Mouse (Mus musculus) intestine, embryonic 14.5 days (tissue): ENCODE data around the gene Cttnbp2nl. TPM values are rescaled to one million over a fixed set of nuclear protein-coding genes. Genes with fewer than 3 reads are reported as not detected.

Experiments used
- ATAC-seq: fragments of 200-750 bp; cut with Nextera tagmentation; replicated peaks from 2 replicates; pipeline ENCODE4 v1.8.0; 2017; ENCODE audit warnings: low read depth, moderate number of reproducible peaks, moderate TSS enrichment, moderate library complexity; ENCODE audit not compliant: low FRiP score, low TSS enrichment
- DNase-seq: peaks from one replicate; pipeline ENCODE4 v3.0.0-alpha.2; 2018; ENCODE audit warnings: low spot score
- H3K27ac ChIP-seq: fragments of 300-500 bp; sonication (generic); 2 replicates; pipeline ENCODE4 v1.5.1; 2014; ENCODE audit warnings: low read depth, mild to moderate bottlenecking, control low read depth
- H3K27me3 ChIP-seq: fragments of 300-500 bp; sonication (generic); replicated peaks from 2 replicates; pipeline ENCODE4 v1.6.1; 2014; ENCODE audit warnings: low read length, control low read depth; ENCODE audit not compliant: control insufficient read depth, insufficient read depth
- H3K36me3 ChIP-seq: fragments of 300-500 bp; sonication (generic); 2 replicates; pipeline ENCODE4 v1.6.1; 2014; ENCODE audit warnings: low read length, control low read depth; ENCODE audit not compliant: control insufficient read depth, insufficient read depth
- H3K4me1 ChIP-seq: fragments of 300-500 bp; sonication (generic); replicated peaks from 2 replicates; pipeline ENCODE4 v1.6.1; 2014; ENCODE audit warnings: low read length, control low read depth, mixed read lengths; ENCODE audit not compliant: control insufficient read depth, insufficient read depth
- H3K4me2 ChIP-seq: fragments of 300-500 bp; sonication (generic); 2 replicates; pipeline ENCODE4 v1.6.1; 2014; ENCODE audit warnings: low read length
- H3K4me3 ChIP-seq: fragments of 300-500 bp; sonication (generic); 2 replicates; pipeline ENCODE4 v1.5.1; 2014; ENCODE audit warnings: low read depth, low read length, control low read depth, mixed read lengths
- H3K9ac ChIP-seq: fragments of 300-500 bp; sonication (generic); 2 replicates; pipeline ENCODE4 v1.6.1; 2014; ENCODE audit warnings: mild to moderate bottlenecking, low read length
- H3K9me3 ChIP-seq: fragments of 300-500 bp; sonication (generic); 2 replicates; pipeline ENCODE4 v1.6.1; 2016; ENCODE audit warnings: low read length, control low read depth; ENCODE audit not compliant: control insufficient read depth
- WGBS: fragments of 180-500 bp; shearing (Covaris S2); extraction: QIAGEN DNeasy Blood & Tissue Kit; methylation state at CpG from one replicate; pipeline ENCODE4 v1.1.7; 2014; 5-methylcytosine and 5-hydroxymethylcytosine counted together
- polyA plus RNA-seq: library from polyadenylated mRNA; unstranded; fragments of >200 nt; fragmentation: Nextera tagmentation; extraction: Ambion mirVana; gene quantifications from 2 replicates; pipeline ENCODE4 v1.2.1, GENCODE M21; 2014

Gene Cttnbp2nl
- polyA plus RNA-seq, 1 experiment from 2014 or later: 23.6 TPM

DNA sequence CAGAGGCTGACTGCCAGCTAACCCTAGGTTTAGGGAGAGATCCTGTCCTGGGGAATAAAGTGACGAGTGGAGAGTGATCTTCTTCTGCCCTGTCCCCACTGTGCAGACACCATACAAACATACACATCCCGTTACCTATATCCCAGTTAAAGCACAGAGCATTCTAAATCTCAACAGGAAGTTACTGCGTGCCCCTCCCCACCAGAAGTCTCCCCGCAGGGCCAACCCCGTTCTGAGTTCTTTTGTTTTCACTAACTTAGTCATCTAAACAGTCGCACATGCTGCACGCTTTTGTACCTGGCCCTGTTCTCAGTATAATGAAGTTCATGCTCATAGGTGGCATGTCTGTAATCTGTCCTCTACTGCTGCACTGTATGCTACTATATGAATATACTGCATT lies 36.7 kb downstream of the Cttnbp2nl start:
- Histone ChIP-seq H3K9me3 (no peaks in the 10 kb centered on the region), H3K27me3 (no peaks in the 10 kb centered on the region), H3K36me3 (peaks cover 6% of the 10 kb centered on the region), H3K9ac (no peak overlapping the region), H3K4me1 (peaks cover 8% of the 10 kb centered on the region), H3K27ac (no peak overlapping the region), H3K4me3 (no peak overlapping the region), H3K4me2 (no peak overlapping the region)
- DNase-seq (no peak), ATAC-seq (no peak)
- WGBS: 63% methylated on average over 7 of the region's 7 CpGs

DNA sequence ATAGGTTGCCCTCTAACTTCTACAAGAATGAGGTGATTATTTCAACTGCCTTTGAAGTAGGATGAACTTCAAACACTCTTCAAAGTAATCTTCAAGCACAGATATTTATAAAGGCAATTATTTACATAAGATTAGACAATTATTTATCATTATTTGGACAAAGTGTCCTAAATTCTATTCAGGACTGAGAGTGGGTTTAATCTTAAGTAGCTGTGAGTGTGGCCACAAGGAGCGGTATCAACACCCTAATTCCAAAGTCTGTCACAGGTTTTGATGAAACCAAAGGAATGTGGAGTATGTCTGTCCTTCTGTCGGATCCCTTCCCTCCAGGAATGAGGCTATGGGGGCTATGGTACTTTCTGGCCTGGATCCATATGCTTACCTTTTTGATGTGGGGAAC lies 38.0 kb downstream of the Cttnbp2nl start:
- H3K4me3 ChIP-seq: no peak overlapping the region
- DNase-seq (no peak), ATAC-seq (no peak)
- H3K9me3 ChIP-seq: no peaks in the 10 kb centered on the region
- no peak overlapping the region for H3K9ac ChIP-seq
- H3K27ac ChIP-seq: no peak overlapping the region
- no peaks in the 10 kb centered on the region for H3K4me1 ChIP-seq
- H3K36me3 ChIP-seq: peaks cover 19% of the 10 kb centered on the region
- H3K4me2 ChIP-seq: no peak overlapping the region
- H3K27me3 ChIP-seq: no peaks in the 10 kb centered on the region
- WGBS: 52% methylated on average over 2 of the region's 2 CpGs

DNA sequence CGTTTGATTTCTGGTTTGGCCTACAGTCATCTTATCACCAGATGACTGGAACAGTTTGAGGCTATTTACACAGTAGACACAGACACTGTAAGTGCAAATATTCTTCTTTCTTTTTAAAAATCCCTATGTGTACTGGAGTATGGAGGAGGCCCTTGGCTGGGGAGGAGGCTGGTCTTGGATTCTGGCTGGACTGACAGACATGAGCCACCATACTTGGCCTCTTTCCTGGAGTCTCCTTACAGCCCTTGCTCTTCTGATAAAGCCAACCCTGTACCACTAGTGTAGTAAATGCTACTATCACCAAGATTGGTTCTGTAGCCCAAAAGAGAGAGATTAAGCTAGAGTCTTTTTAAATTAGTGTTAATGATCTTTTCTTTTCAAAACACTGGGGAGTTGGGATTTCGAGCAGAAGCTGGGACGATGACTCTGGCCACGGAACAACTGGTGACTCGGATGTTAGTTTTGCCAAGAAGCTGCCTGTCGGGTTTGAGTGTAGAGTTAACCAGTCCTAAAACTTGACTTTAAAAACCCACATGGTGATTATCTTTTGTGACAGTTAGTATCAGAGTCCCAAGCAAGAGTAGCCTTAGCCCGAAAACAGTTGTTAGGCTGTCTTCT lies 40.1 kb downstream of the Cttnbp2nl start:
- H3K36me3 ChIP-seq: peaks cover 33% of the 10 kb centered on the region
- ATAC-seq: no peak
- H3K4me3 ChIP-seq: no peak overlapping the region
- H3K9ac ChIP-seq: no peak overlapping the region
- DNase-seq: no peak
- 90% methylated on average over 7 of the region's 7 CpGs for whole genome bisulfite sequencing
- no peak overlapping the region for H3K4me2 ChIP-seq
- H3K27ac ChIP-seq: no peak overlapping the region
- H3K9me3 ChIP-seq: no peaks in the 10 kb centered on the region
- no peaks in the 10 kb centered on the region for H3K4me1 ChIP-seq
- H3K27me3 ChIP-seq: no peaks in the 10 kb centered on the region

DNA sequence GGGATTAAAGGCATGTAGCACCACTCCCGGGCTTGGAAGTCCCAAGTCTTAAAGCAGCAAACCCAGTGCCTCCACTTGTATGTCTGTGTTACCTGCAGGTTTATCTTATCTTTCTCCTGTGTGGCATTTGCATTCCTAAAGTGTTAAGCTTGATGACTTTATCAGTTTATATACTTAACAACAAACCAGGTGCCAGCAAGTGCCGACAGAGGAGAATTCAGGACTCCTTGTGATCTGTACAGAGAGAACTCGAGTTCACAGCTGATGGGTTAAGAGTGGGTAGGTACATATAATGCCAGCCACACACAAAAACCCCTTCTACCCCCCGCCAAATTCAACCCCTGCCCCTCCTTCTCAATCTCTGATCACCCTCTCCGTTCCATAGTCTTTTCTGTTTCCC lies 41.1 kb downstream of the Cttnbp2nl start:
- Histone ChIP-seq H3K4me3 (no peak overlapping the region), H3K36me3 (peaks cover 43% of the 10 kb centered on the region), H3K4me1 (no peaks in the 10 kb centered on the region), H3K9me3 (no peaks in the 10 kb centered on the region), H3K27me3 (no peaks in the 10 kb centered on the region), H3K4me2 (no peak overlapping the region), H3K27ac (no peak overlapping the region), H3K9ac (no peak overlapping the region)
- ATAC-seq (no peak), DNase-seq (no peak)
- WGBS: 78% methylated on average over 5 of the region's 5 CpGs

DNA sequence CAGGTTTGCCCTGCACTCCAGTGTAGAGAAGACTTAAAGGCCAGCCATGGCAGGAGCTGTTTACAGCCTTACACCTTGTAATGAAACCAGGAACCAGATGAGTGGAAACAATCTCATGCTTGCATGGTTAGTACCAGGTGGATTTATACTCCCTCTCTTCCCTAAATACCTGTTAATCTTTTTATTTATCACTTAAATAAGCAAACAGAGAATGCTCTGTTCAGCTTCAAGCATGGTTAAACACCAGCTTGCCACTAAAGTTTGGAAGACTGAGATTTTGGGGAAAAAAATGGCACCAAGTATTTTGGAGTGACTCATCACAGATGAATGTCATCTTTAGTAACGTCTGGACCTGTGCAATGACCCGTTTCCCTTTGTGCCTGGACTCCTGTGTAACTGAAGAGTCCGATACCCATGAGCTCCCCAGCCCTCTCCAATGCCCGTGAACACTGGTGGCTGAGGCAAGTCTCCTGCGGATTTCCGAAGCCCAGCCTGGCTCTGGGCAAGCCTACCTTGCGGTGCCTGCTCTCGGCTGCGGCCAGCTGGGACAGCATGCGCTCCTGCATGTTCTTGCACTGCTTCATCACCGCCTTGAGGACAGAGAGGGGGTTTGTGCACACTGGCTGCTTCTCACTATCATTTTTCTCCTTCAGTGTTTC lies 42.1 kb downstream of the Cttnbp2nl start:
- Histone ChIP-seq H3K36me3 (peaks cover 53% of the 10 kb centered on the region), H3K27me3 (no peaks in the 10 kb centered on the region), H3K4me1 (no peaks in the 10 kb centered on the region), H3K4me3 (no peak overlapping the region), H3K4me2 (no peak overlapping the region), H3K9ac (no peak overlapping the region), H3K27ac (no peak overlapping the region), H3K9me3 (no peaks in the 10 kb centered on the region)
- DNase-seq (no peak), ATAC-seq (no peak)
- 89% methylated on average over 11 of the region's 11 CpGs for WGBS

DNA sequence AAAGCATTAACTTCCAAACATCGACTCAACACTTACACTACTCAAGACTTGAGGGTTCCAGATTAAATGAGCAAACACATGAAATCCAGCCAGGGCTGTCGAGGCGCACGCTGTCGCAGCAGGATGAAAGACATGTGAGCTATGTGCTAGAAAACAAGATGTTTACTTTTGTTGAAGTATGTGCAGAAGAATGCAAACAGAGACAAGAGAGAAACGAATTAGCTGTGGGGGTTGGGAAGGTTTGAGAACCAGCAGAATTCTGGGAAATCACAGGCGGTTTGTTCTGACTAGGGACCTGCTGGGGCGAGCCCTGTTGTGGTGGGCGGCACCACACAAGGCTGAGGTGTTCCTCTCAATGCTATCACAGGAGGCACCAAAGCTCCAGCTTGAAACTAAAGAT lies 44.9 kb downstream of the Cttnbp2nl start:
- H3K9ac ChIP-seq: no peak overlapping the region
- H3K36me3 ChIP-seq: peaks cover 81% of the 10 kb centered on the region
- ATAC-seq (no peak), DNase-seq (no peak)
- H3K4me3 ChIP-seq: no peak overlapping the region
- H3K9me3 ChIP-seq: no peaks in the 10 kb centered on the region
- H3K27ac ChIP-seq: no peak overlapping the region
- WGBS: 70% methylated on average over 9 of the region's 9 CpGs
- H3K4me2 ChIP-seq: no peak overlapping the region
- H3K4me1 ChIP-seq: no peaks in the 10 kb centered on the region
- H3K27me3 ChIP-seq: no peaks in the 10 kb centered on the region

DNA sequence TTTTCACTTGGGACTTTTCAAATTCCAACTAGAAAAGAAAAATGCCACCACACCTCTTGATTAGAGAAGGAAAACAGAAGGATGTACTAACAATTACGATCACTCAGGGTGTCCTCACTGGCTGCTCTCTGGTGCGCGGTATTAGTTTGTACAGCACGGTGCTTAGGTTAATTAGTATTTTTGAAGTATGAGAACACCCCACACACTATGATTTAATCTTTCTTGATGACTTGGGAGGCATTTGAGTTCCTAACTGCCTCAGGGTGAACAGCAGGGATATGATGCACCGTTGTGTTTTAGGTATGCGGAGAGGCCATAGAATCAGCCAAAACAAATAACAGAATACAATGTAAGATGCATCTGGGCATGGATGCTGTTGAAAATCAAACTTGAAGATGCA lies 46.8 kb downstream of the Cttnbp2nl start:
- Histone ChIP-seq H3K9ac (no peak overlapping the region), H3K9me3 (no peaks in the 10 kb centered on the region), H3K4me2 (no peak overlapping the region), H3K27me3 (no peaks in the 10 kb centered on the region), H3K27ac (no peak overlapping the region), H3K4me1 (no peaks in the 10 kb centered on the region), H3K4me3 (no peak overlapping the region), H3K36me3 (peaks cover 87% of the 10 kb centered on the region)
- no peak for ATAC-seq
- WGBS: 94% methylated on average over 6 of the region's 6 CpGs
- DNase-seq: no peak

DNA sequence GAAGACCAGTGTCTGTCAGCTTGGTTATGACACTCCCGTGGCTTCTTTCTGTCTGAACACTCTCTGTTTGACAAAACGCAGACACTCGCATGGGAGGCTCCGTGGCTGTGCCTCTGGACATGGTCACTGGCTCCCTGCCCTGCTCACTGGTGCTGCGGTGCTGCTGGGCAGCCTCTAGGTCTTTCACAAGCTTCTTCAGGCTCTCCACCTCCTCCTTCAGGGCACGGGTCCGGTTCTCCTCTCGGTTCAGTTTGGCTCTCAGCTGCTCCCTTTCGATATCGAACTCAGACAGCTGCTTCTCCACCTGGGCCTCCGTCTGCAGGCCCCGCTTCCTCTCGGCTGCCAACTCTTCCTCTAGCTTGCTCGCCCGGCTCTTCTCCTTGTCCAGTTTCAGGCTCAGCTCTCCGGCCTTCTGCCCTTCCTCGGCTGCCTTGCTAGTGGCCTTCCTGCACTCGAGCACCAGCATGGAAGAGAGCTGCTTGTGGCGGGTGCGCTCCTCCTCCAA lies 47.3 kb downstream of the Cttnbp2nl start:
- ATAC-seq (no peak), DNase-seq (no peak)
- Histone ChIP-seq H3K27me3 (no peaks in the 10 kb centered on the region), H3K9me3 (no peaks in the 10 kb centered on the region), H3K27ac (no peak overlapping the region), H3K4me1 (no peaks in the 10 kb centered on the region), H3K9ac (no peak overlapping the region), H3K4me3 (no peak overlapping the region), H3K4me2 (no peak overlapping the region), H3K36me3 (peaks cover 82% of the 10 kb centered on the region)
- 93% methylated on average over 20 of the region's 20 CpGs for WGBS

DNA sequence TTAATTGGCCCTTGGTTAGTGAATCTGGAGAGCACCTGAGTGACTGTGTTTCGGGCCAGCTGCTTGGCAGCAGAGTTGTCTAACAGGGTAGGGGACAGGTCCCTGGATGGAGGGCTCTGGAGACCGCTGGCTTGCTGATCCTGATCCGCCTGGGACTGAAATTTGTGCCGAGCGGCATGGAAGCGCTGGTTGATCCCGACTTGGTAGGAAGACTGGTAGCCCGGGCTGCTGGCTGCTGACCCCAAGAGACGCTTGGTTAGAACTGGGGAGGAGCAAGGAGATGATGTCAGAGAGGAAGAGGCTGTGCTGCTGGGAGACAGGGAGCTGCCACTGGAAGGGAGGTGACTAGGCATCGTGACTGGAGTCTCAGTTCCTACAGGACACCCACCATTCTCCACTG lies 47.9 kb downstream of the Cttnbp2nl start:
- H3K4me2 ChIP-seq: no peak overlapping the region
- DNase-seq: no peak
- no peak overlapping the region for H3K4me3 ChIP-seq
- no peaks in the 10 kb centered on the region for H3K9me3 ChIP-seq
- H3K27ac ChIP-seq: no peak overlapping the region
- peaks cover 76% of the 10 kb centered on the region for H3K36me3 ChIP-seq
- H3K9ac ChIP-seq: no peak overlapping the region
- H3K27me3 ChIP-seq: no peaks in the 10 kb centered on the region
- ATAC-seq: no peak
- no peaks in the 10 kb centered on the region for H3K4me1 ChIP-seq
- 92% methylated on average over 10 of the region's 10 CpGs for WGBS
